Mouse (Mus musculus) thymus, postnatal 4 days (tissue): ENCODE data around the gene Pkdcc.

ENCODE experiments used
- DNase-seq: peaks from one replicate; pipeline ENCODE4 v3.0.0; 2021

Pkdcc gene

DNA sequence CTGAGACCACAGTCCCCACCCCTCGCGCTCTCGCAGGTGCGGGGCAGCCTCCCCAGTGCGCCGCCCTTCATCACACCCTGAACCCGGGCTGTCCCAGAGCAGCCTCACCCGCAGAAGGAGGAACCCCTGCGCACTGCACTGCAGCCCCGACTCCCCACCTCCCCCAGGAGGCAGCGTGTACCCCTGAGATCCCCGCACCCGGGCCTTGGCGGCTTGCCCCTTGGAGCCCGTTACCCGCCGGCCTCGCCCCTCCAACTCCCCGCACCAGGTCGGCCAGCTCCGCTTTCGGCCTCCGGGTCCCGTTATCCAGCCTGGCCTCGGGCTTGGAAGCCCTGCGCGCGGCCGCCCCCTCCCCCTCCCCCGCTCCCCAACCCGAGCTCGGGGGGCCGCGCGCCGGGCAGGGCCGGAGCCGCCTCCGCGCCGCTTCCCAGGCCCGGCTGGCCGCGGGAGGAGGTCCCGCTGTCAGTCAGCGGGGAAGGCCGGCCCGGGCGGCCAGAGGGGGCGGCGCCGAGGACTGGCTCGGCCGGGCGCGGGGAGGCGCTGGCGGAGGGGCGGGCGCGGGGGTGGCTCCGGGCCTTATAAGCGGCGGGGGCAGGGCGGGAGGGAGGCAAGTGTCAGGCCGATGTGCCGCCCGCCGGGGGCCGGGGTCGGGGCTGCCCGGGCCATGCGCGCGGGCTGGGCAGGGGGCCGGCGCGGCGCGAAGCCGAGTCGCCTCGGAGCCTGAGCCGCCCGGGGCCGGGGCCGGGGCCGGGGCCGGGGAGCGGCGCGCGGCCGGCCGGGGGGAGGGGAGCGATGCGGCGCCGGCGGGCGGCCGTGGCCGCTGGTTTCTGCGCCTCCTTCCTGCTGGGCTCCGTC lies at the start of gene Pkdcc:
TSS of gene Pkdcc (plus strand) at position 619 of the 855 bp plus-strand sequence.
- peak; percentile 70 for DNase-seq

GRCm38 (mm10) chr17:83166195-83166594 lies 48.9 kb upstream of the Pkdcc start:
- DNase-seq = no peak

GRCm38 (mm10) chr17:83176146-83176545 lies 38.9 kb upstream of the Pkdcc start:
- DNase-seq = no peak

DNA sequence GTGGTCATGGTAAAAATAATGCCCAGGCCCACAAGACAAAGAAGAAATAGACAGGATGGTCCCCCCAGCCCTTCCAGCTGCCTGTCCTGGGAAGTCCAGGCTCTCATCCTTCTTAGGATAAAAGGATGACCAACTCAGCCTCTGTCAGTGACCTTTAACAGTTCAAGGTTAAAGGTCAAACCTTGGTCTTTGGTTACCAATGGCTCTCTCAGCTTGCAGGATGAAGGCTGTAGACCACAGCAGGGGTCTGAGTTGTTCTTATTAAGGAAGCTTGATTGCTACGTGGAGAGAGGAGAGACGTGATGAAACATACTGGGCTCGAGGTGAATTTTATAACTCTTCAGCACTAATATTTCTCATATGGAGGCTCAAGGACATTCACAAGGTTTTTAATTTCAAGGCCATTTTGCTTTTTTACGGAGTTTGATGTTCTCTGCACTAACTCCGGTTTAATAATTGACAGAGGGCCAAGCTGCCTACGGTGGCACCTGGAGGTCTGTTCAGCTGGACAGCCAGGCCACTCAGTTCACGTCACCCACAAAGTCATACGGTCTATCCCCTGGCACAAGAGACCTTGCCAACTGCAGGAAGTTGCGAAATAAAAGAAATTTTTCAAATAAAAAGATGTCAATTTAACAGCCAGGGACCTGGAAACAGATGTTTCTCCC lies 36.5 kb upstream of the Pkdcc start:
- no peak for DNase-seq

DNA sequence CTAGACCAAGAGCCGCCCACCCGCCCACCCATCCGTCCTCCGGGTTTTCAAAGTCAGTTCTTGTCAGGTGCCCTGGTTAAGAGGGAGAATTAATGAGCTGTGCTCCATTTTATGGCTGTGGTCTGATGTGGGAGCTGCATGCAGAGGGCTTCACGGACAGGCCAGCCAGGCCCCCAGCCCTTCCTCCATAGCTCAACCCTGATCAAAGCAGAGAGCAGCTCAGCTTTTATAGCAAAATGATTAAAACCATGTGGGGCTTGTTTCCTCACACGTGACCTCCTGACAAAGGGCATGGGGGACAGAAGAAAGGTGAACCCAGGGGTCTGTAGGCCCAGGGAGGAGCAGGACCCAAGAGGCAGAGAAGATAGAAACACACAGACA lies 36.0 kb upstream of the Pkdcc start:
- no peak for DNase-seq

GRCm38 (mm10) chr17:83179569-83179968 lies 35.5 kb upstream of the Pkdcc start:
- no peak for DNase-seq

DNA sequence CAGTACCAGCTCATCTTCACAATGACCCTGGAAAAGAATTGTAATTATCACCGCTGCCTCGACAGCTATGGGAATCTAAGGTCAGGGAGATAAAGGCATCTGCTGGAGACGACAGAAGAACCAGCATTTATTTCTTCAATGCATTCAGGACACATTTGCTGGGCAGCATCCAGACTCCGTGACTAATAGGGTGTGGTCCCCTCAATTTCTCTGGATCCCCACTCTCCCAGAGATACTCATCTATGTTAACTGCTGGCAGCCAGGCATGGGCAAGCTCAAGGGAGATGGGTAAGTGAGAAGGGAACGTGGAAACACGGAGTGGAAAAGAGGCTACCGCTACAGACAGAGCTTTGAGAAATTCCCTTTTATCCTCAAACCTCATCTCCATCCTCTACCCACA lies 34.0 kb upstream of the Pkdcc start:
- DNase-seq = no peak

- no peak for DNase-seq
Measured at GRCm38 (mm10) chr17:83181592-83181991, 33.5 kb upstream of the Pkdcc start.

DNA sequence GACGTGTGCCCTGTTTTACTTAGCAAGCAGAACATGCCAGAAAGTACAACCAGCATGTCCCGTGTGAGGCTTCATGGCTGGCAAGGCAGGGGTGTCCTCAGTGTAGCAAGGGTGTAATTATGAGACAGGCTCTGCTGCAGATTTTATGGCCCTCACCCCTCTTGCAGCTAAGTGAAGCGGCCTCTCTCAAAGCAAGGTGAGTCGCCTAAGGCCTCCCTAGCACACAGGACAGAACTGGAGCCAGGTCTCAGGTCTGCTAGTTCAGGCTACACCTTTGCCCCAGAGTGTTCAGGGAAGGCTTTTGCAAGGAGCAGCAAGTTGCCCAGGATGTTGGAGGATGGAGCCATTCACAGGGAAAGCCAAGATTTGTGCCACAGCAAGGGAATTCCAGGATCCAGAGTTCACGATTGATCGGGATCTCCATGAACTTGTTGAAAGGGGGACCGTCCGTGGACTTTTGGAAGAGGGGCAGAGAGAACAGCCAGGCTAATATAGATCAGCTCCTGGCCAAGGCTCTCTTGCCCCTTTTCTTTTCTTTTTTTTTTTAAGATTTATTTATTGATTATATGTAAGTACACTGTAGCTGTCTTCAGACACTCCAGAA lies 32.9 kb upstream of the Pkdcc start:
- DNase-seq = no peak

- no peak for DNase-seq
Measured at GRCm38 (mm10) chr17:83182780-83183179, 32.3 kb upstream of the Pkdcc start.

DNA sequence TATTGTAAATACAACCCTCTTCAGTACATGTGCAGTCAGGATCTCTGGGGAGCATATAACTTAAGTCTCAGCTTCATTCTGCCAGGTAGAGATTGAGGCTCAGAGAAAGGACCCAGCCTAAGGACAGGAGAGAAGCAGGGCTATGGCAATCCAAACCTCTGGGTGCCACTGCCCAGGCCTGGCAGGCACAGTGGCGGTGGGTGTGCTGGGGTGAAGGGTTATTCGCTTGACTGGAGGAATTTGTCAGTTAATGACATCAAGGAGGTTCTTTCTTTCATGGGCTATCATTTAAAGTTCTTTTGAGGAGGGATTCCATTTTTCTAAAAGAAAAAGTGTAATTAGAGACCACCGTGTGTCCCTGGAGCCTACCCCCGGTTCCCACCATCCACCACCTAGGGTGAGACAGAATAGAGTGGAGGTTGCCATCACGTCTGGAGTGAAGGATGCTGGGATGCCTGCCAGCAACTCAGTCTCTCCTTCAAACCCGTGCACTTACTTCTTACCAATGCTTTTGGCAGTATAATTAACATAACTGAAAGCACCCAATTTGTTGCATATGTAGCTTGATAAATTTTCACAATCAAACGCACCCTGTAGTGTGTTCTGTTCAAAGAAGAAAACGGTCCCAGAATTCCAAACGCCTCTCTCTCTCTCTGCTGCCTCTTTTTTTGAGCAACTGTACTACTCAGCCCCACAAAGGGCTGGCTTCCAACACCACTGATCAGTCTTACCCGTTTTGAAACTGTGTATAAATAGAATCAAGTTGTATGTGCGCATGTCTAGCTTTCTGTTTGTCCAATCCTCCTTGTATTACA lies 27.1 kb upstream of the Pkdcc start:
- DNase-seq = no peak

GRCm38 (mm10) chr17:83190810-83191209 lies 24.3 kb upstream of the Pkdcc start:
- DNase-seq = no peak

DNA sequence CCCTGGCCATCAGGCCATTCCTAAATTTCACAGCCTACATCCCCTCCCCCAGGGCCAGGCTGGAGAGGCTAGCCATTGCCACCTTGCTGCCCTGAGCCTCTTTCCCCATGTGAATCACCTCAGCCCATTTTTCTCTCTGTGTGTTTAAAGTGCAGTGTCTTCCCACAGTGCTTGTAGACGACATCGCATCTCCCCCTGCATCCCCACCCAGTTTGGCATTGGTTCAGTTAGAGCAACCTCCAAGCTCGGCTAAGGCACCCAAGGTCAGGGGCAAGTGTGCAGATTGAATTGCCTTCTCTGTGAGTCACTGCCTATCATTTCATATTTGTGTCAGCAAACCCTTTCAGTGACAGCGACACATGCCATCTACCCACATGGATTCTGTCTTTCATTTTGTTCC lies 20.6 kb upstream of the Pkdcc start:
- DNase-seq = no peak

DNA sequence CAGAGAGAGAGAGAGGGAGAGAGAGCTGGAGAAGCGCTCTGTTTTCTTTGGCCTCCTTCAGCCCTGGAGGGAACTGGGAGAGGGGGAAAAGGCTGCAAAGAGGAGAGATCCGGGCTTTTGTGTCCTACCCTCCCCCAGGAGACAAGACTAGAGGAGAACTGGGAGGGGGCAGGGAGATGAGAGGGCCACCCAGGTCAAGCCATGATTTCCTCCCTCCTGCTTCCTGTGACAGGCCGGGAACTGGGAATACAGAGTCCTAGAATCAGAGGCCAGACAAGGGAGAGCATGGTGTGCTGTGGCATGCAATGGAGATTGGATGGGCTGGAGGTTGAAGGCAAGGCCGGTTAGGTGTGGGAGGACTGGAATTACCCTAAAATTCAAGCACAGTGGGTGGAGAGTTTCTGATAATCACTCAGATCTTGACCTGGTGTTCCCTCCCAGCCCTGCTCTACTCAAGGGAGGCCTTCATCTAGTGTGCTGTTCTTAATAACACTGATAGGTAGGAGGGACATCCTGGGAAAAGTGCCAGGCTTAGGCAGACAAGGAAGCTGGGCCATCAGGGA lies 17.6 kb upstream of the Pkdcc start:
- DNase-seq = no peak

GRCm38 (mm10) chr17:83200469-83200868 lies 14.6 kb upstream of the Pkdcc start:
- DNase-seq = no peak

- DNase-seq = no peak
Measured at GRCm38 (mm10) chr17:83201257-83201656, 13.8 kb upstream of the Pkdcc start.

- DNase-seq = no peak
Measured at GRCm38 (mm10) chr17:83203692-83204383, 11.3 kb upstream of the Pkdcc start.

DNA sequence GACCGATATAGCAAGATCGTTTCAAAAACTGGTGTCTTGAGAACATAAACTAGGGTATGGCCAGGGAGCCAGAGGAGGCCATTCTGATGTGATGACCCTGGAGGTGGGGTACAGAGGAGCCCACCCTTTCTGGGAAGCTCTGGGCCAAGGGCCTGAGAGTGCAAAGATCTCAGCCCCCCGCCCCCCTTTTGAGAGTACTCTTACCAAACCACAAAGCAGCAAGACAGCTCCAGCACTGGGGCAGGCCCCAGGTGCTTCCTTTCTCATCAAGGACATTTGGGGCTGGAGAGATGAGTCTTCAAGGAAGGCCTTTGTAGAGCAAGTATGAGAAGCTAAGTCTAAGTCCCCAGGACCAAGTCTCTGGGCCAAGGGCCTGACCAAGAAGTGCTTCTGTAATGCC lies 7.8 kb upstream of the Pkdcc start:
- peak; percentile 69 for DNase-seq

DNA sequence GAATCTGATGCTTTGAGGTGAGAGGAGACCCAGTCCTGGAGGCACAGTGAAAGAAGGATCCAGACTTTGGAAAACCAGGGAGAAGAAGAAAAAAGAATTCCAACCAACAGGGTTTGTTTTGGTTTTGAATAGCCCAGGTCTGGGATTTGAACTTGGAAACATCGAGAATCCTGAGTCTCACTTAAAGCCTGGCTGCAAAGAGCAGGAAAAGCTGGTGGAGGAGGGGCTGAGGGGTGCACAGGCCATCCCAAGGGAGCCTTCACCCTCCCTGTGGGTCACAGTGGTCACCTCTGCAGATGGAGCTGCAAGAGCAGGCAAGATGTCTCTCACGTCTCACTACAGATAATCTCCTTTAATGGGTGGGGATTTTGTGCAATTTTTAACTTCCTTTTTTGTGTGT lies 6.6 kb upstream of the Pkdcc start:
- DNase-seq = no peak

DNA sequence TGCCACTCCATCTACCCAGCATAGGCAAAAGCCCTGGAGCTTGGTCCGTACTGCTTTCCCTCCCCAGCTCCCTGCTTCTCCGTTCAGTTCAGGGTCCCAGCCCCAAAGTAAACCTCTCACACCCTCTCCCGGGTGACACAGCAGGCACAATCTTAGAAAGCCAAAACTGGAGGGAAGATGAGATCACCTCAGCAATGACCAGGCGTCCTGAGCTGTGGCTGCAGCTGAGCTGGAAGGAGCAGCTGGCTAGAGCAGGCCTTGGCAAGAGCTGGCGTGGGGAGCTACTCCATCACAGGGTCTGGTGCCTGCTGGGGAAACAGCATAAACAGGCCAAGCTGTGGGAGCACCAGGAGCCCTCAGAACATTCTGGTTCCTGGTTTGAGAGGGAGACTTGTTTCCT lies 4.6 kb upstream of the Pkdcc start:
- DNase-seq = no peak

DNA sequence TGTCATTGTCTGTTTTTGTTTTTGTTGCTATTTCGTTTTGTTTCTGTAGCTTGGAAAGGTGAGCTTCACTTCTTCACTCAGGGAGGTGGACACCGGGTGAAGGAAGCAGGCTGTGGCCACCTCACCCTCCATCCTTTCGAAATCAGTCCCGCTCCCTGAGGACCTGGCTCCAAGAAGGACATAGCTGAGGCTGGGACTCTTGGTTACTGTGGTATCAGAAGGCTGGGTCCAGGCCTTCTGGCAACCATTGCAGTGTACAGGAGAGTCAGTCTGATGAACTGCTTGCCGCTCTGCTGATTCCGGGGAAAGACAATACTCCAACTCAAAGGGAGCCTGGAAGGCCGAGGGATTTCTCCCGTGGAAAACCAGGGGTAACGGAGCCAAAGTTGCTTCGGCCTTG lies 3.9 kb upstream of the Pkdcc start:
- no peak for DNase-seq

DNA sequence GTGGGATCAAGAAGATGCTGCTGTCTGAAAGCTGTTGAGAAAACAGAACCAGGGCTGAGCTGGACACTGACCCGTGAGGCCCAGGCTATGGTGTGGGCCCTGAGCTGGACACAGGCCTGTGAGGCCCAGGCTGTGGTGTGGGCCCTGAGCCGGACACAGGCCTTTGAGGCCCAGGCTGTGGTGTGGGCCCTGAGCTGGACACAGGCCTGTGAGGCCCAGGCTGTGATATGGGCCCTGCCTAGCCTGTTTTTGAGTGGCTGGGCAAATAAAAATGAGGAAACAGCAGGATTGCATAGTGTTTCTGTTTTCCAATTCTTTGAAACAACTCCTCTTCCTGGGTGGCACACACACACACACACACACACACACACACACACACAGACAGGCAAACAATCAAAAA lies 2.7 kb upstream of the Pkdcc start:
- DNase-seq = no peak
